Mouse (Mus musculus) forebrain, embryonic 11.5 days (tissue): Measurements from ENCODE around the gene Gm17490. TPM values are rescaled to one million over a fixed set of nuclear protein-coding genes. Genes with fewer than 3 reads are reported as not detected.

ENCODE experiments used
- ATAC-seq: fragments of 200-750 bp; cut with Nextera tagmentation; replicated peaks from 2 replicates; pipeline ENCODE4 v1.8.0; 2017; ENCODE audit warnings: moderate TSS enrichment; ENCODE audit not compliant: low FRiP score
- DNase-seq: peaks from one replicate; pipeline ENCODE4 v3.0.0-alpha.2; 2017; ENCODE audit warnings: low spot score
- H3K27ac ChIP-seq: fragments of 300-500 bp; sonication (generic); 2 replicates; pipeline ENCODE4 v1.5.1; 2014; ENCODE audit warnings: low read depth, low read length
- H3K27me3 ChIP-seq: fragments of 300-500 bp; sonication (generic); 2 replicates; pipeline ENCODE4 v1.6.1; 2014; ENCODE audit warnings: mild to moderate bottlenecking, low read length, mixed read lengths; ENCODE audit not compliant: control insufficient read depth, insufficient read depth
- H3K36me3 ChIP-seq: fragments of 300-500 bp; sonication (generic); 2 replicates; pipeline ENCODE4 v1.6.1; 2014; ENCODE audit warnings: mild to moderate bottlenecking, low read length, moderate library complexity, mixed read lengths; ENCODE audit not compliant: control insufficient read depth, insufficient read depth
- H3K4me1 ChIP-seq: fragments of 300-500 bp; sonication (generic); replicated peaks from 2 replicates; pipeline ENCODE4 v1.6.1; 2014; ENCODE audit warnings: low read length, mixed read lengths; ENCODE audit not compliant: control insufficient read depth, insufficient read depth
- H3K4me2 ChIP-seq: fragments of 300-500 bp; sonication (generic); 2 replicates; pipeline ENCODE4 v1.6.1; 2014; ENCODE audit warnings: low read depth, mild to moderate bottlenecking, low read length, moderate library complexity, mixed read lengths; ENCODE audit not compliant: severe bottlenecking
- H3K4me3 ChIP-seq: fragments of 300-500 bp; sonication (generic); 2 replicates; pipeline ENCODE4 v1.5.1; 2014; ENCODE audit warnings: low read depth, low read length
- H3K9ac ChIP-seq: fragments of 300-500 bp; sonication (generic); 2 replicates; pipeline ENCODE4 v1.6.1; 2014; ENCODE audit warnings: low read length
- H3K9me3 ChIP-seq: fragments of 300-500 bp; sonication (generic); 2 replicates; pipeline ENCODE4 v1.6.1; 2016; ENCODE audit warnings: low read length, mixed read lengths; ENCODE audit not compliant: control insufficient read depth
- whole genome bisulfite sequencing: fragments of 180-500 bp; shearing (Covaris S2); extraction: QIAGEN DNeasy Blood & Tissue Kit; methylation state at CpG from one replicate; pipeline ENCODE4 v1.1.7; 2014; 5-methylcytosine and 5-hydroxymethylcytosine counted together
- polyA plus RNA-seq: library from polyadenylated mRNA; unstranded; fragments of >200 nt; fragmentation: Nextera tagmentation; extraction: Ambion mirVana; gene quantifications from 2 replicates; pipeline ENCODE4 v1.2.1, GENCODE M21; 2014

Gene Gm17490
- polyA plus RNA-seq, 1 experiment from 2014 or later: not detected

GRCm38 (mm10) chr2:11642451-11642941 is 16.4 kb upstream of the Gm17490 start, which contains the start of gene Il2ra:
Il2ra (plus strand) TSS chr2:11642807.
- Histone ChIP-seq H3K9me3 (no peaks in the 10 kb centered on the region), H3K4me1 (no peaks in the 10 kb centered on the region), H3K27me3 (no peaks in the 10 kb centered on the region), H3K4me2 (no peak within 1 kb of the TSS), H3K4me3 (no peak within 1 kb of the TSS), H3K36me3 (no peaks in the 10 kb centered on the region), H3K27ac (no peak within 1 kb of the TSS), H3K9ac (no peak within 1 kb of the TSS)
- WGBS: 86% methylated on average over 3 of the region's 3 CpGs
- DNase-seq (no peak), ATAC-seq (no peak)

DNA sequence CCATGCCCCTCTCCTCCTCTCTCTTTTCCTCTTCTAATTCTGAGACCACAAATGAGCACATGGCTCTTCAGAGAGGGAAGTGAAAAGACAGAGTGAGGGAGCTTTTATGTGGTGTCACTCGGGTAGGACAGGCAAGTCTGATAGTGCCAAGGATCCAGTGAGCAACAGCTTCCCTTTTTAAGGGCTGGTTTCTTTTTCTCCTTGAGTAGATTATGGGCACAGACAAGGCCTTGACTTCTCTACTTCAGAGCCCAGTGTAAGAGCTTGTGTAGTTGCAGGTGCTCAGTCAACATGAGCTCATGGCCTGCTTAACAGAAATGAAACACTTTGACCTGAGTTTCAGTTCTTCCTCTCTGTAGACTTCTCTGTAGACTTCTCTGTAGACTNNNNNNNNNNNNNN is 11.1 kb upstream of the Gm17490 start:
- no peak overlapping the region for H3K27ac ChIP-seq
- ATAC-seq: no peak
- no peaks in the 10 kb centered on the region for H3K4me1 ChIP-seq
- DNase-seq: no peak
- H3K4me3 ChIP-seq: no peak overlapping the region
- H3K27me3 ChIP-seq: no peaks in the 10 kb centered on the region
- H3K4me2 ChIP-seq: no peak overlapping the region
- no peaks in the 10 kb centered on the region for H3K9me3 ChIP-seq
- no peaks in the 10 kb centered on the region for H3K36me3 ChIP-seq
- no peak overlapping the region for H3K9ac ChIP-seq
- WGBS: 71% methylated on average over 1 of the region's 1 CpGs

DNA sequence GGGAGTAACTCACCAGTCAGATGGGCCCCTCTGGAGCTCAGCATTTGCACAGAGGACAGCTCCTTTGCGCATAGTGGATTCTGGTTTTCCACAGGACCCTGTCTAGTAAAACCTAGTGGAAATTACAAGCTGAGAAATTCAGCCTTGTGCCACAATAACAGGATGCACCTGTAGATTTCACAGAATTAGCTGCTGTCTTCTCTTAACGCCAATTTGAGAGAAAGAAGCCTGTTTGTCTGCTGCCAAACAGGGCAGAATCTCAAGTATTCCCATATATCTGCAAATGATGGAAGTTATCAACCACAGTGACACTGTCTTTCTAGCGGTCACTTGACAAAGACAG is 10.0 kb upstream of the Gm17490 start:
- H3K27me3 ChIP-seq: no peaks in the 10 kb centered on the region
- ATAC-seq: no peak
- no peak for DNase-seq
- H3K4me1 ChIP-seq: no peaks in the 10 kb centered on the region
- H3K27ac ChIP-seq: no peak overlapping the region
- H3K36me3 ChIP-seq: no peaks in the 10 kb centered on the region
- H3K4me3 ChIP-seq: no peak overlapping the region
- H3K4me2 ChIP-seq: no peak overlapping the region
- no peaks in the 10 kb centered on the region for H3K9me3 ChIP-seq
- WGBS: 83% methylated on average over 3 of the region's 3 CpGs
- no peak overlapping the region for H3K9ac ChIP-seq

DNA sequence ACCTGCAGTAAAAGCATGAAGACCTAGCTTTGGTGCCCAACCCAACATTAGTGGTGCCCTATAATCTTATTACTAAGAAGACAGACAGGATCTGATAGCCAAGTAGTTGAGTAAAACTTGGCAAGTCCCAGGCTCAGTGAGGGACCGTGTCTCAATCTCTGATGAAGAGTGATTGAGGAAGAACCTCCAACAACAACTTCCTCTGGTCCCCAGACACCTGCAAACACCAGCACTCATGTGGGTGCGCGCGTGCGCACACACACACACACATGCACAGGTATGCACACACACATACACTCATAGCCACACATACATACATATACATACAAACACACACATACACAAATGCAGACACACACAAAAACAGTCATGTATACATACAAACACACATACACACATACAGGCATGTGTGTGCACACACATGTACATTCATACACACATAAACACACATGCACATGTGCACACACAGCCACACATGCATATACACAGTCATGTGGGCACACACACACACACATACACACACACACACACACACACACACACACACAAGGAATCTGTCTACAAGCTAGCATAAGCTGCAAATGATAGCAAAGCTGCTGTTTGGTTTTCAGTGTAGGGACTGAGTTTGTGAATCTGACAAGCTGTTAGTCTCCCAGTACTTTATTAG is 9.5 kb upstream of the Gm17490 start:
- H3K9ac ChIP-seq: no peak overlapping the region
- no peaks in the 10 kb centered on the region for H3K36me3 ChIP-seq
- no peaks in the 10 kb centered on the region for H3K4me1 ChIP-seq
- H3K4me3 ChIP-seq: no peak overlapping the region
- WGBS: 95% methylated on average over 5 of the region's 5 CpGs
- no peaks in the 10 kb centered on the region for H3K9me3 ChIP-seq
- H3K27me3 ChIP-seq: no peaks in the 10 kb centered on the region
- no peak for ATAC-seq
- DNase-seq: no peak
- no peak overlapping the region for H3K27ac ChIP-seq
- H3K4me2 ChIP-seq: no peak overlapping the region

GRCm38 (mm10) chr2:11635035-11635434 is 9.0 kb upstream of the Gm17490 start:
- H3K36me3 ChIP-seq: no peaks in the 10 kb centered on the region
- WGBS: 84% methylated on average over 6 of the region's 6 CpGs

DNA sequence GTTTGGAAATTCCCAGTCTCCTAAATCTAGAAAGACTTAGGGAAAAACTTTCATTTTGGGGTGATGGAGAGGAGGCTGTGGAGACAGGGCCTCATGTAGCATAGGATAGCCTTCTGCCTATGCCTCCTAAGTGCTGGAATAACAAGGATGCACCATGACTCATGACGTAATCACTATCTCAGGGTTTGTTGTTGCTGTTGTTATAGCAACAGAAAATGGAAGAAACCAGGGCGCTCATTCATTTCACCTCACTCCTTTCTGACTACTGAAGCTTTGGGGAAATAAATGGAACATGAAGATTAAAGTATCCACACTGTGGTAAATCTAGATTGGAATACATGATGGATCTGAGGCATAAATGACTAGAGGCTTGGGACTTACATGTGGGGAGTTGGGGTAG is 2.3 kb downstream of the Gm17490 start:
- H3K27ac ChIP-seq: no peak overlapping the region
- DNase-seq: no peak
- H3K27me3 ChIP-seq: no peaks in the 10 kb centered on the region
- ATAC-seq: no peak
- no peaks in the 10 kb centered on the region for H3K4me1 ChIP-seq
- H3K36me3 ChIP-seq: no peaks in the 10 kb centered on the region
- no peak overlapping the region for H3K9ac ChIP-seq
- H3K4me3 ChIP-seq: no peak overlapping the region
- H3K9me3 ChIP-seq: no peaks in the 10 kb centered on the region
- H3K4me2 ChIP-seq: no peak overlapping the region
- 77% methylated on average over 2 of the region's 2 CpGs for WGBS

More at GRCm38 (mm10) chr2:11635035-11635434, 9.0 kb upstream of the Gm17490 start:
- H3K27me3 ChIP-seq: no peaks in the 10 kb centered on the region
- H3K4me2 ChIP-seq: no peak overlapping the region
- H3K9me3 ChIP-seq: no peaks in the 10 kb centered on the region
- no peak overlapping the region for H3K9ac ChIP-seq
- DNase-seq (no peak), ATAC-seq (no peak)
- no peak overlapping the region for H3K4me3 ChIP-seq
- H3K27ac ChIP-seq: no peak overlapping the region
- H3K4me1 ChIP-seq: no peaks in the 10 kb centered on the region

GRCm38 (mm10) chr2:11623173-11623572 is 2.9 kb downstream of the Gm17490 start:
- ATAC-seq (no peak), DNase-seq (no peak)
- no peak overlapping the region for H3K27ac ChIP-seq
- no peaks in the 10 kb centered on the region for H3K27me3 ChIP-seq
- no peaks in the 10 kb centered on the region for H3K9me3 ChIP-seq
- no peak overlapping the region for H3K4me3 ChIP-seq
- no peak overlapping the region for H3K4me2 ChIP-seq
- no peak overlapping the region for H3K9ac ChIP-seq
- H3K36me3 ChIP-seq: no peaks in the 10 kb centered on the region
- 94% methylated on average over 7 of the region's 8 CpGs for WGBS
- H3K4me1 ChIP-seq: no peaks in the 10 kb centered on the region

DNA sequence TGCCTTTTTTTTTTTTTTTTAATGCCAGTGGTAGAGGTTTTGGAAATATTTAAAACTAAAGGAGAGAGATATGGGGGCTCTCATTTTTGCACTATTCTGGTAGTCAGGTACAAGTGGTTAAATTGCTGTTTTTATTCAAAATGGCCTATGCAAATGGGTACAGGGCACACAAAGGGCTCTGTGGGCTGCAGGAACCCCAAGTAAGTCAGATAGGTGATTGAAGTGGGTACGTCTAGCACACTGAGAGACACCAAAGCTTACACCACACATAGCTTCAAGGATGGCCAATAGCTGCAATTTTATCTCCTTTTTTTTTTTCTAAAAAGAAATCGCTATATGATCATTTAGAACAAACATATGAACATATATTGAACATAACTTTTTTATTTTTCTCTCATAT is 6.5 kb downstream of the Gm17490 start:
- no peaks in the 10 kb centered on the region for H3K4me1 ChIP-seq
- no peak overlapping the region for H3K4me2 ChIP-seq
- H3K36me3 ChIP-seq: no peaks in the 10 kb centered on the region
- no peaks in the 10 kb centered on the region for H3K27me3 ChIP-seq
- WGBS: 82% methylated on average over 2 of the region's 2 CpGs
- H3K9me3 ChIP-seq: no peaks in the 10 kb centered on the region
- H3K9ac ChIP-seq: no peak overlapping the region
- no peak for ATAC-seq
- no peak overlapping the region for H3K27ac ChIP-seq
- DNase-seq: no peak
- no peak overlapping the region for H3K4me3 ChIP-seq

GRCm38 (mm10) chr2:11616846-11617245 is 9.2 kb downstream of the Gm17490 start:
- ATAC-seq: no peak
- no peaks in the 10 kb centered on the region for H3K9me3 ChIP-seq
- no peak overlapping the region for H3K4me2 ChIP-seq
- H3K4me3 ChIP-seq: no peak overlapping the region
- 91% methylated on average over 9 of the region's 9 CpGs for WGBS
- no peaks in the 10 kb centered on the region for H3K36me3 ChIP-seq
- H3K27ac ChIP-seq: no peak overlapping the region
- no peak overlapping the region for H3K9ac ChIP-seq
- DNase-seq: no peak
- H3K27me3 ChIP-seq: no peaks in the 10 kb centered on the region
- H3K4me1 ChIP-seq: no peaks in the 10 kb centered on the region
